Mouse (Mus musculus) CD4-positive, CD25-positive, alpha-beta regulatory T cell, adult 2 months (primary cell): ENCODE data around the gene Cops2.

Experiments used
- DNase-seq: peaks from one replicate; pipeline ENCODE4 v3.0.0-alpha.2; 2012; ENCODE audit warnings: low read depth, low spot score

Cops2 gene

GRCm38 (mm10) chr2:125826201-125826600, 32.7 kb downstream of the Cops2 start:
- DNase-seq: no peak

- DNase-seq: no peak
Measured at GRCm38 (mm10) chr2:125820397-125820796, 38.5 kb downstream of the Cops2 start.

GRCm38 (mm10) chr2:125813972-125814595, 44.9 kb downstream of the Cops2 start:
- no peak for DNase-seq

DNA sequence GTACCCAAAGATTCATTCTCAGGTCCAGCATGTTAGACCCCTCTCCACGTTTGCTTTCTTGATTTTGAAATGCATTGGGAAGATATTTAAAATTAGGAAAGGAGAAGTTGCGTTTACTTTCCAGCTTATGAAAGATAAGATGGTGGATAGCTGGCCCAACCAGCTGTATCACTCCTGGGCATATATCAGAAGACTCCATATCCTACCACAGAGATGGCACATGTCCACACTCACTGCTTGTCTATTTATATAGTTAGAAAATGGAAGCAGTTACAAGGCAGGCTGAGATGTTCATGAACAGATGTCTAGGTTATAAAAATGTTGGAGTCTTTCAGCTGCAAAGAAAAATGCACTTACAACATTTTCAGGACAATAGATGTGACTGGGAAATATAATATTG, 47.6 kb downstream of the Cops2 start:
- no peak for DNase-seq

GRCm38 (mm10) chr2:125809551-125809950, 49.4 kb downstream of the Cops2 start:
- DNase-seq: no peak

DNA sequence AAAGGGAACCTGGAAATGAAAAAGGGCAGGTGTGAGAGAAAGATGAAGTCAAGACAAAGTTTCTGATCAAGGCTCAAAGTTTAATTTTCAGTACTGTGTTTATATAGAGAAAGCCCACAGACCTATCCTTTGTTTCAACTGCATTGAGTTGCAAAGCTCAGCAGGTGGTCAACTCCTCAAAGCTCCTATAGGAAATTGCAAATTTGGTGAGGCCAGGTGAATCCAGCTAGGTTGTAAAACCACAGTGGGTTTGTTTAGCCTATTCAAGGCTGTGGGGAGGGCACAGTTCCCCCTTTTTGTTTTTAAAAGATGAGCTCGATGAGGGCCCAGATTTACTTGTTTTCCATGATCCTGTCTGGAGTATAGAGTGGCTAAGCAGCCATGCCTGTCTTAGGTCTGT, 53.1 kb downstream of the Cops2 start:
- DNase-seq: no peak

- no peak for DNase-seq
Measured at GRCm38 (mm10) chr2:125801947-125802346, 57.0 kb downstream of the Cops2 start.

DNA sequence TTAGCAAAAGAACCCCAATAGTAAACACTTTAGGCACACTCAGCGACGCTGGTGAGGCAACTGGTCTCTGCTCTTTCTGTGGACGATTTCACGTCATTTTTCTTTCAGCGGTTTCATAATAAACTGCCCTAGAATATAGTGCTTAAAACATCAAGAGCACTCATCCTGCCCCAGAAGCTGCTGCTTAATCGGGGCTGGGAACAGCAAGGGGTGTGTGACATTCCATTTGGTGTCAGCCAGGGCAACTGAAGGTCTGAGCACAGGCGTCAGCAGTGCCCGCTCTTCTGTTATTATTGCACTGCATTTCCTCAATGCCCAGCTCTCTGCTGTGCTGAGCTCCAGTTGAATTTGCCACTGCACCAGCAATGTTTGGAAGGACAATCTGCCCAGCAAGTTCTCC, 57.9 kb downstream of the Cops2 start:
- no peak for DNase-seq

GRCm38 (mm10) chr2:125800428-125800827, 58.5 kb downstream of the Cops2 start:
- DNase-seq: no peak

GRCm38 (mm10) chr2:125797872-125798271, 61.1 kb downstream of the Cops2 start:
- DNase-seq: peak; percentile 44

DNA sequence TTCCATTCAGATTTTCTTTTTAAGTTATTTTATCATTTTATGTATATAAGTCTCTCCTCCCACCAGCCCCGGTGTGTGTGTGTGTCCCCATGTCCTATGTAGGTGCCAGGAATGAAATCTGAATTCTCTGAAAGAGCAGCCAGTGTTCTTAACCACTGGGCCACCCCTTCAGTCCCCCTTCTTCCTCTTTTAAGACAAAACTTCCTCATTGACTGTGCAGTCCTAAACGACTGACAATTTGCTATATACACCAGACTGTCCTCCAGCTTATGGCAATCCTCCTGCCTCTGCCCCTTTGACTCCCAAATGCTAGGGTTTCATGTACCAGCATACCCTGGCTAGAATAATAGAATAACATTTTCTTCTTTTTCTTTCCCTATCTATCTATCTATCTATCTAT, 63.8 kb downstream of the Cops2 start:
- DNase-seq: no peak

DNA sequence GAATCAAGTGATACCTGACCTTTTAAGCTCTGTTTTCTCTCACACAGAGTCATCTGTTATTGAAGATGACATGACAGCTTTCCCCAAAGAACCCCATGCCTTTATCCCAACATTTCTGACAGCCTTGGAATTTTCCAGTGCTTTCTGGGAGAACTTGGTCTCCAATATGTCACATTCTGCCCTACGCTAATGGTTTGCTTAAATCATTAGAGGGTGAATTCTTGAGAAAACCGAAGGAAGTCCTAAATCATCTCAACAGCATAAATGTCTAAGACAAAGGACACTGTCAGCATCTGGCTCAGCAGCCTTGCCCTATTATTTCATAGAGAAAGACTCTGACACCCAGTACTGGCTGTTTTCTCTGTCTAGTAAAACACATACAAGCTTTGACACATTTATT, 64.8 kb downstream of the Cops2 start:
- DNase-seq: no peak

DNA sequence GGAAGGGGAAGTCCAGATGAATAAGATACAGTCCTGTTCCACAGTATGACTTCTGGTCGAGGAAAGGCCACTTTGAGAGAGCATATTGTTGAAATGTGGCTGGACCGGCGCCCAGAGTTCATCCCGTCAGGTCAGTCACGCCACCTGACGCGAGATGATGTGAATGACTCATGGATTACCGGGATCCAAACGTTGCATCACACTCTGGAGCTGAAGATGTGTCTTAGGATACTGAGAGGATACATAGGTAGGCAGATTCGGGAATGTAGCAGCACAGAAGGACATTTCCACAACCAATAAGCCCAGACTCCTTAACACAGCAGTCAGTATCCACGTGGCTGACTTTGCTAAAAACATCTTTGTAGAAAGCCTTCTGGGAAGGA, 66.1 kb downstream of the Cops2 start:
- no peak for DNase-seq

DNA sequence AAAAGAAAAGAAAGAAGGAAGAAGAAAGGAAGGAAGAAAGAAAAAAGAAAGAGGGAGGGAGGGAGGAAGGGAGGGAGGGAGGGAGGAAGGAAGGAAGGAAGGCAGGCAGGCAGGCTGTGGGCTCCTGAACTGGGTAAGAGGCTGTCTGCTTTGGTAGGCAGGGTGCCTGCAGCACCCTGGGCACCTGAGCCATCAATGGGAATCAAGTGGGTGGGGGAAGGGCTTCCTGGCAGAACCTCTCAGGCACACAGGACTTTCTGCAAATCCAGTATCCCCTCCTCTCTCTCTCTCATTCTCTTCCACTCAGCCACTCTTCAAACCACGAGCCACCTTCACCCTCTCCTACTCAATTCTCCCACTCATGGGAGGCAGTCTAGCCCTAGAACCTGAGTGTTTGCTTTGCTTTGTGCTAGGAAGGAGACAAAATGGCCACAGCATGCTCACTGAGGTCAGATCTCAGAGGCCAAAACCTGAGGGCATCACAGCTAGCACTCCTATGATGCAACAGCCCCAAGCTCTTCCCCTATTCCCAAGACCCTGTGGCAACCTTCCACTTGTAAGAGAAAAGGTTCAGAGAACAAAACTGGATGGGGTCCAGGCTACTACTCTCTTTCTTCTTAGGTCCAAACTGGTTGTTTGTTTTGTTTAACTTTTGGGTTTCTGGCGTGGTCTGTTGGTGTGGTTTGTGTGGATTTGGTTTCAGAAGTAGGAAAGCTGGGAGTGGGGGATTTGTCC, 66.6 kb downstream of the Cops2 start:
- peak; percentile 43 for DNase-seq

DNA sequence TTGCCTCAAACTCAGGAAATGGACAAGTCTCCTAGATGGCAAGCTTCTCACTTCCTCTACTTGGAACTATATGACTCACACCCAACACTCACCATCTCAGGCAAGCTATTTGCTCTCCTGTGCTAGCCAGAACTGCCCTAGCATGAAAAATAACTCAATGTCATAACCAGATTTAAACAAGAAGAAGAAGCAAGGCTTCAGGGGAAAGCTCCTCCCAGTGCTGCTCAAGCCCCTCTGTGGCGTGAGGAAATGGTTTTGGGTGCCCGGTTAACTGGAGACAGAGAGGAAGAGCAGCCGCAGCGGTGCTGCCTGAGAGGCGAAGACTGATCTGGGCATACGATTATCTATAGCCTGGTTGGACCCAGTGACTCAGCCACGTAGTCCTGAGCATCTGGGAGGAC, 67.5 kb downstream of the Cops2 start:
- DNase-seq: peak; percentile 55

GRCm38 (mm10) chr2:125790242-125790641, 68.7 kb downstream of the Cops2 start:
- DNase-seq: no peak

DNA sequence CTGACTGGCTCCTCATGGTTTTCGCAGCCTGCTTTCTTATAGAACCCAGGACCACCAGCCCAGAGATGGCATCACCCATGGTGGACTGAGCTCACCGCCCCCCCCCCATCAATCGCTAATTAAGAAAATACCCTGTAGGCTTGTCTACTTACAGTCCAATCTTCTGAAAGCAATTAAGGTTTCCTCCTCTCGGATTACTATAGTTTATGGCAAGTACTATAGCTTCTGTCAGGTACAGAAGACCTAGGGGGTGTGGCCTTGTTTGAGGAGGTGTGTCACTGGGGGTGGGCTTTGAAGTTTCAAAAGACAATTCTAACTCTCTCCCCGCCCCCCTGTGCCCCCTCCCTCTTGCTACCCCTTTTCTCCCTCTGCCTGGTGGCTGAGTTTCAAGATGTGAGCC, 69.7 kb downstream of the Cops2 start:
- no peak for DNase-seq

DNA sequence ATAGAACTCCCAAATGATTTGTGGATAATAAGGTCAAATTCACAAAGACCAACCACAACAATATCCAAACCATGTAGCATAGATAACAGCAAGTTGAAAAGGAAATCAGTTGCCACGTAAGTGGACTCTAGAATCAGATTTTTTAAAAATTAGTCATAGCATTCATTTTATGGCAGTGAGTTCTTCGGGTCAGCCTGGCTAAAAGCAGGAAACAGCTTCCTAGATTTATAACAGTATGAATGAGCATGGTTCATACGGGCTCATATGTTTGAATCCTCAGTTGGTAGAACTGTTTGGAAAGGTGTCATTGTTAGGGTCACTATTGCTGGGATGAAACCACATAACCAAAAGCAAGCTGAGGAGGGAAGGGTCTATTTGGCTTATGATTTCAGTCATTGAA, 70.2 kb downstream of the Cops2 start:
- no peak for DNase-seq

DNA sequence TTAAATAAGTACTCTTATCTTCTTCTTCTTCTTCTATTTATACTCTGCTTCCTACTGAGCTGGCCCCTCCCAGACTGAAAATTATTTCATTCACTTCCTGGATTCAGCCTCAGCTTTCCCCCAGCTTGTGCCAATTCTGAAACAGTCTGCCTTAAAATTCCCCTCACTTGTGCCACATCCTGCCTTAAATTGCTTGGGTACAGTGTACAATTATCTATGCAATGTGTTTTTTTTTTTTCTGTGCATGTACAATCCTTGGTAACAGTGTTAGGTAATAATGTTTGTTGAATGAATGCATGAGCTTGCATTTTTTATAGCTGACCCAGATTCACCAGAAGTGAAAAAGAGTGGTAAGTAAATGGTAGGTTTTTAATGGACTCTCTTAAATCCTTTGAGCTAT, 70.6 kb downstream of the Cops2 start:
- DNase-seq: peak; percentile 49

DNA sequence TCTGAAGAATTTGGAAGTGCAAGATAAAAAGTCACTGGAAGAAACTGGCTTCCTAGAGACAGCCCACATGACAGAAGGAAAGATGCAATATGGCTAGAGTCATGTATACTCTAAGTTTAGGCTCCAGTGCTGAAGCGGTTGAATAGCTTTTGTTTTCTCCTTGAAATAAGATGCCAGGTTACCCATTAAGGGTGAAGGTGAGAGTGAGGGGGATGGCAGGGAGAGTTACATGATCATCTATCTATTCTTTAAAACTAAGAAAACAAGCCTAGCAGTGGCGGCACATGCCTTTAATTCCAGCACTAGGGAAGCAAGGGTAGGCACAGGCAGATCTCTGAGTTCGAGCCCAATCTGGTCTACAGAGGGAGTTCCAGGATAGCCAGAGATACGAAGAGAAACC, 73.9 kb downstream of the Cops2 start:
- DNase-seq: no peak

DNA sequence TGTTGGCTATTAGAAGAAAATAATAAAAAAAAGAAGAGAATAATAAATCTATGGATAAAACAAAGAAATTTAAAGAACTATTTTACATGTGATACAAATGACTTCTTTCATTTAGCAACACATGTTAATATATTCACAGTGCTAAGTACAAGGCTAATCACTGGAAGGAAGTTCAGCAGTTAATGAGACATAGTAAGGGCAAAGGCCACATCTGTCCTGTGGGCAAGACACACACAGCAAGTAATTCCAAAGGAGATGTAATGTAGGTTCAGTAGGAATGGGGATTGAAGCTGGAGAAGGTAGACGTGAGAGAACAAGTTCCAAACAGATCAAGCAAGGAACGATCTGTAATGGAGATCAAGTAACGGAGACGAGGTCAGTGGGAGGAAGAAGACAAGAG, 74.5 kb downstream of the Cops2 start:
- DNase-seq: no peak

DNA sequence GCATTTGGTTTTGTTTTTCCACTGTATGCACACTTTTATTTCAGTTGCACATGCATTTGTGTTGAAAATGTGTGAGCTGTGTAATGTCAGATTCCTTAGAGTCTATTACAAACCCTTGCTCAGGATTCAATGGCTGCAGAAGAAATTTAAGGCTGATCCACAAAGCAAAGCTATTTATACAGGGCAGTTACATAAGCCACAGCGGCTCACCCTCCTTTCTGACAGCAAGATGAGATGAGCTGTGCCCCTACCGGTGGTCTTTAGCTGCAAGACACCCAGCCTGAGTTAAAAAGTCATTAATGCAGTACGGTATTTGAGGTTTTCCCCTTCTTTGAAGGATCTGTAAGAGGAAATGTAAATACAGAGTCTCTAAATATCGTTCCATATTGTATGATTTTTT, 75.1 kb downstream of the Cops2 start:
- DNase-seq: peak; percentile 18

GRCm38 (mm10) chr2:125782719-125783109, 76.2 kb downstream of the Cops2 start, which contains the start of gene Secisbp2l:
Secisbp2l (minus strand) TSS chr2:125782870.
- DNase-seq: peak; percentile 90
